15 mouse cellular contexts compared by ENCODE assay signal in genomic region chr8:117174536-117174935, GRCm38 (mm10). TPM values are rescaled to one million over a fixed set of nuclear protein-coding genes. Genes with fewer than 3 reads are reported as not detected.
A peak's percentile ranks its signal among the peaks of the same experiment; 100 is the strongest.
DNase-seq lines count a peak whose midpoint lies in the region.
"Had no signal": no experiment of that assay in that cellular context is flagged by ENCODE, and none has a peak within 500 bp of the region (broad histone marks: within the 10 kb centered on the region; RNA-seq: fewer than 3 reads in every experiment).

No protein-coding gene starts in this region.

- DNase-seq in layer of hippocampus, adult 9-11 months = peak; percentile 44
- no peak for DNase-seq in layer of hippocampus, adult 8-10 months (ENCODE audit: low spot score in 2 of 2)
- DNase-seq in lung, postnatal 10 days = peak; percentile 47
- no peak for DNase-seq in lung, postnatal 14 days
- peak; percentile 58 for DNase-seq in lung, postnatal 36 days
- no peak for DNase-seq in thymus, postnatal 10 days (ENCODE audit: low spot score in 2 of 2)
- DNase-seq: adrenal gland, adult 2 months; adrenal gland, postnatal 14 days; cerebellum, adult 11-12 months; cerebellum, adult 8-10 months; cerebellum, postnatal 10 days; cerebellum, postnatal 36 days; embryo, embryonic 11 days; gastrocnemius, adult 2 months; gastrocnemius, postnatal 14 days had no signal

RNA-seq across cellular contexts. Expression of gene Gan, which starts 16.6 kb away (rescaled TPM):
- 10 to 100 TPM; 18.1 to 20.3 (median 19.0) TPM for total RNA-seq in layer of hippocampus, adult 8-10 months (2022)

Comparison
In these comparisons a context has a peak if more than half of its experiments do, and no peak if none do; other contexts are left out.
1. DNase-seq: peak in layer of hippocampus, adult 9-11 months (single experiment), lung, postnatal 10 days (single experiment) and lung, postnatal 36 days (single experiment); none in layer of hippocampus, adult 8-10 months (0 of 2), lung, postnatal 14 days (single experiment) and thymus, postnatal 10 days (0 of 2).